Mouse (Mus musculus) layer of hippocampus, adult 18-20 months (tissue): Measurements from ENCODE around the gene Tapbp. TPM values are rescaled to one million over a fixed set of nuclear protein-coding genes. Genes with fewer than 3 reads are reported as not detected.
A peak's percentile ranks its signal among the peaks of the same experiment; 100 is the strongest.
"Not testable (repeated sequence)": the region's sequence is repeated elsewhere in the genome, so short reads cannot be mapped to it uniquely, and the experiment has no call there.

Source experiments
- DNase-seq, 2 experiments: peaks; one replicate each; pipeline ENCODE4 v3.0.0; 2022; ENCODE audit warnings: low spot score in 2 of 2
- total RNA-seq, 2 experiments: library from RNA; stranded (reverse); gene quantifications; 2 replicates each; pipeline ENCODE4 v1.2.3; 2021

Tapbp gene
- total RNA-seq, 2 experiments from 2014 or later: 38.3 to 38.5 TPM

DNA sequence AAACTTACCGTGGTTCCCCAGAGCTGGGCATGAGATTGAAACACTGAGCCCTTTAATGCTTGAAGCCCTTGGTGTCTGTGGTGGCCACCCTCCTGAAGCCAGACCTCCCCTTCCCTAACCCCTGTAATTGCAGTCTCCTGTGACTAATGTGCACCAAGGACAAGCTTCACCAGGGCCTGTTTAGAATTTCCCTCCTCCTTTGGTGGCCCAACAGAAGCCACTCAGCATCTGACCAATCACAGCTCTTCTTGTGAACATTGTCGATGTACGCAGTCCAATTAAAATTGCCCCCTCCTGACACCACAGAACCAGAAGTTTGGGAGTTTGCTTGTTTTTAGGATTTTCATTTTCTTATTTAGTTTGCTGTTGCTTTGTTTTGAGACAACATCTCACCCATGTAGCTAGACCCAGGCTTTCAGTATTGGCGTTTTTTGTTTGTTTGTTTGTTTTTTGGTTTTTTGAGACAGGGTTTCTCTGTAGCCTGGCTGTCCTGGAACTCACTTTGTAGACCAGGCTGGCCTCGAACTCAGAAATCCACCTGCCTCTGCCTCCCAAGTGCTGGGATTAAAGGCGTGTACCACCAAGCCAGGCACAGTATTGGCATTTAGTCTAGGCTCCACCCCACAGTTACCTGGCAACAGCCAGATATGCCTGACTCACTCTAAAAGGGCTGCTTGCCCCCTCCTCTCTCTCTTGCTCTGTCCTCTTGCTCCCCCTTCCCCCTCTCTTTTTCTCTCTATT is 11.6 kb upstream of the Tapbp start:
- not testable (repeated sequence) for DNase-seq

DNA sequence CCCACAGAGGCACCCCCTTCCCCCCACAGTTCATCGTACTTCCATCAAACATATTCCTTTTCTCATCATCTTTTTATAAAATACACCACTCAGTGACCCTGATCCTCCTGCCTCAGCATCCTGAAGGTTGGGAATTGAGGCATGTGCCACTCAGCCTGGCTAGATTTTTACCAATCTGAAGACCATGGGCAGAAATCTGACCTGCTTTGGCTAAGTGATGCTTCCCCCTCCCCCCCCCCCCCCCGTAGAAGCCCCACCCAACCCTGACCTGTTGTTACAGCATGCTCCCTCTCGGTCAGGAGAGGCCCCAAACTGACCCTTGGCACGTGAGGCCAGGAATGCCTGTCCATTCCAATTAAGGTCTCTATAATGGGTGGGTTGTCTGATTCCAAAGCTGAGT is 10.9 kb upstream of the Tapbp start, which contains the start of gene Platr17:
TSS of gene Platr17 (plus strand) at position 301 of the 400 bp plus-strand sequence.
- not testable (repeated sequence) for DNase-seq

DNA sequence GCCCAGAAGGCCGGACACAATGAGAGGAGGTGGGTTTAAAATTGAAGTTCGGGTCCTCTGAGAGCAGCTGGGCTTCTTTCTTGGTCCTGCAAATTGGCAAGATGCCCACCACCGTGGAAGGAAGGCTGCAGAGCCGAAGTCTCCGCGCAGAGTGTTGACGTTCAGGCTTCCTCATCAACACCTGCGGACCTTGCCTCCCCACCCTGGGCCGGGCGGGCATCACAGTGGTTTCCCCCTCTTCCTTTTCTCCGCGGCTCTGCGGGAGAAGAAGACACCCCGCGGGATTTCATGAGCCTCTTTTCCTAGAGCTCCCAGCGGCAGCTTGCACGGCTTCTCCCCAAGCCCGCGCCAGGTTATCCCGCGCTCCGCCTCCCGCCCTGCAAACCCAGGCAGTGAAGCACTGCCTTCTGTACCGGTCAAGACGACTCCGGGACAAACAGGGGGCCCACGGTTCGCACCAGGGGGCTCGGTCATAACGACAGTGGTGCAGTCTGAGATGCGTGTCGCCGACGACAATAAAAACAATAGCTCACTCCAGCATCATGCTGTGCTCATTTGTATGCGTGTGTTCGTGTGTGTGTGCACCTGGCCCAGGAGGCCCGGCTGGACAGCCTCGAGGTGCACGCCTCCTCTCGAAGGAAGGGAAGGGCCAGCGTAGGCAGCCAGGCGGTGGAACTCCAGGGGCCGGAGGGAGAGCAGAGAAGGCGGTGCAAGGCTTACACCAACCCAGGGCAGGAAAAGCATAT is 7.2 kb upstream of the Tapbp start:
- peak in 1 of 2 experiments; percentile 60 for DNase-seq

DNA sequence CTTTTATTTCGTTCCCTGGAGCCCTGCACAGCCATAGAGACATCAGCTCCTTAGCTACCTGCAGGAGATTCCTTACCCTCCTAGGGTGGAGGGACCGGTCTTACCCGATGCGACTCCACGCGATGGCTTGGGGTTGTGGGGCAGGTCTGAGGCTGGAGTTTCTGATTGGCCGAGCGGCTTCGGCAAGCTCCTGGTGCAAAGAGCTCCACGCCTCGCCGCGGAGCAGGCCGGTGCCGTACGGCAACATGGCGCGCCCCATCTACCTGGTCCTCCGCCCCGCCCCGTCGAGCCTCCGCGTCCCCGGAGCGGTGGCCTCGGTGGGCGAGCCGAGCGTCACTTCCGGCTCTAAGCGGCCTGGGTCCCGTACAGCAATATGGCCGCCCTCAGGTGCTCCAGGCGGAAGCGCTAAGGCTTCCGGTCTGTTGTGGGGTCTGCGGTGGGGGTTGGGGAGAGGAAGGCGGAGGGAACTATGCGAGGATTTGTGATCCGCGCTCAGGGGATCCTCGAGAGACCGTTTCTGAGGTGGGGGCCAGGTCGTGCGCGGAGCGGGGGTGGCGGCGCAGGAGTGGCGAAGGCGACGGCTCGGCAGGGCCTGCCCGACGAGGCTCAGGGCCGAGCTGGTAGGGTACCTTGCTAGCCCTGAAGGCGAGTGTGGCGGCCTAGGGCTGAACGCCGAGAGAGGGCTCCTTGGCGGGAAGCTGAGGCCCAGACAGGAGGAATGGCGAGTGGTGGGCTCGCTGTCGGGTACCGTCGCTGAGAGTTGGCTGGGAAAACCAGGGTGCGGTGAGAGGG is 6.4 kb upstream of the Tapbp start, which contains the start of gene Daxx:
TSS of gene Daxx (plus strand) at position 338 of the 792 bp plus-strand sequence.
- DNase-seq: peak; percentile 99

DNA sequence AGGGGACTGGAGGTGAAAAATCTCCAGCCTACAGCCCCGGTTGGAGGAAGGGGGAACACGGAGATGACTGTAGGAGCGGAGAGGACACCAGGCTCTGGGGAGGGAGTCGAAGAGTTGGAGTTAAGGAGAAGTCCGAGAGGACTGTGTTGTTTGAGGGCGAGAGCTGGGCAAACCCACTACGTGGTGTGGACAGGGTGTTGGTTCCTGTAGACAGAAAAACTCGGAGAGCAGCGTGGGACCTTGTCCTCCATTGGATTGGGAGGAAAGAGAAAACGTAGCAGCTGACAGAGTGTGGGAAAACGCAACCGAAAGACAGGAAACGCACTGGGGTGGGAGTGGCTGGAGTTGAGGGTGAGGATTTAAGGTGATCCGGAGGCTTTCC is 5.8 kb upstream of the Tapbp start:
- DNase-seq: no peak

DNA sequence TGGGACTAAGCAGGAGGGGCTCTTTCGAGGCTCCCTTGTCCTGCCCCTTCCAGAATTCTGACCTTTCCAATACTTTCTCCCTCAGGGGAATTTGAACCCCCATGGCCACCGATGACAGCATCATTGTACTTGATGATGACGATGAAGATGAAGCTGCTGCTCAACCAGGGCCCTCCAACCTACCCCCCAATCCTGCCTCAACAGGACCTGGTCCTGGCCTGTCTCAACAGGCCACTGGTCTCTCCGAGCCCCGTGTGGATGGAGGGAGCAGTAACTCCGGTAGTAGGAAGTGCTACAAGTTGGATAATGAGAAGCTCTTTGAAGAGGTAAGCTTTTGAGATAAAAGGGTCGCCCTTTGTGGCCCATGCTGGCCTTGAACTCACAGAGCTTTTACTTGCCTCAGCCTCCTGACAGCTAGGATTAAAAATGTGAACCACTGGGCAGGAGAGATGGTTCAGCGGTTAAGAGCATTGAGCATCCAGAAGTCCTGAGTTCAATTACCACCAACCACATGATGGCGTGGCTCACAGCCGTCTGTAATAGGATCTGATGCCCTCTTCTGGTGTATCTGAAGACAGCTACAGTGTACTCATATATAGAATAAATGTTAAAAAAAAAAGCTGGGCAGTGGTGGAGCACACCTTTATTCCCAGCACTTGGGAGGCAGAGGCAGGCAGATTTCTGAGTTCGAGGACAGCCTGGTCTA is 5.2 kb upstream of the Tapbp start:
- no peak for DNase-seq

DNA sequence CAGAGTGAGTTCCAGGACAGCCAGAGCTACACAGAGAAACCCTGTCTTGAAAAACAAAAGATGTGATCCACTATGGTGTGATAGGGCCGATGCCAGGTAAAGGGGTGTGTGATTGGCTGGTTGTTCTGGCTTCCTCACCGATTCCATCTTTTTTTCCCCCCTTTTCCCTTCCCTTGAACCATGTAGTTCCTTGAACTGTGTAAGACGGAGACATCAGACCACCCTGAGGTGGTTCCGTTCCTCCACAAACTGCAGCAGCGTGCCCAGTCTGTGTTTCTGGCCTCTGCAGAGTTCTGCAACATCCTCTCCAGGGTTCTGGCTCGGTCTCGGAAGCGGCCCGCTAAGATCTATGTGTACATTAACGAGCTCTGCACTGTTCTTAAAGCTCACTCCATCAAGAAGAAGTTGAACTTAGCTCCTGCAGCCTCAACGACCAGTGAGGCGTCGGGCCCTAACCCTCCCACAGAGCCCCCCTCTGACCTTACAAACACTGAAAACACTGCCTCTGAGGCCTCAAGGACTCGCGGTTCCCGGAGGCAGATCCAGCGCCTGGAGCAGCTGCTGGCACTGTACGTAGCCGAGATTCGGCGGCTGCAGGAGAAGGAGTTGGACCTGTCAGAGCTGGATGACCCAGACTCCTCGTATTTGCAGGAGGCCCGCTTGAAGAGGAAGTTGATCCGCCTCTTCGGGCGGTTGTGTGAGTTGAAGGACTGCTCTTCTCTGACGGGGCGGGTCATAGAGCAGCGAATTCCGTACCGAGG is 4.5 kb upstream of the Tapbp start:
- no peak for DNase-seq

DNA sequence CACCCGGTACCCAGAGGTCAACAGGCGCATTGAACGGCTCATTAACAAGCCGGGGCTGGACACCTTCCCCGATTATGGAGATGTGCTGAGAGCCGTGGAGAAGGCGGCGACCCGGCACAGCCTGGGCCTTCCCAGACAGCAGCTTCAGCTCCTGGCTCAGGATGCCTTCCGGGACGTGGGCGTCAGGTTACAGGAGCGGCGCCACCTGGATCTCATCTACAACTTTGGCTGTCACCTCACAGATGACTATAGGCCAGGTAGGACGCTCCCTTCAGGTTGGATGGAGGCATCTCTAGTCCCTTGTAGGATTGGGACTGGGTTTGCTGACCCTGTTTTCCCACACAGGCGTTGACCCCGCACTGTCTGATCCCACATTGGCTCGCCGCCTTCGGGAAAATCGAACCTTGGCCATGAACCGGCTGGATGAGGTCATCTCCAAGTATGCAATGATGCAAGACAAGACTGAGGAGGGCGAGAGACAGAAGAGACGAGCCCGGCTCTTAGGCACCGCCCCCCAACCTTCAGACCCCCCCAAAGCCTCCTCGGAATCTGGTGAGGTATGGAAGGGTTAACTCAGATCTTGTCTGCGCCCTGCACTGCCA is 3.8 kb upstream of the Tapbp start:
- no peak for DNase-seq

DNA sequence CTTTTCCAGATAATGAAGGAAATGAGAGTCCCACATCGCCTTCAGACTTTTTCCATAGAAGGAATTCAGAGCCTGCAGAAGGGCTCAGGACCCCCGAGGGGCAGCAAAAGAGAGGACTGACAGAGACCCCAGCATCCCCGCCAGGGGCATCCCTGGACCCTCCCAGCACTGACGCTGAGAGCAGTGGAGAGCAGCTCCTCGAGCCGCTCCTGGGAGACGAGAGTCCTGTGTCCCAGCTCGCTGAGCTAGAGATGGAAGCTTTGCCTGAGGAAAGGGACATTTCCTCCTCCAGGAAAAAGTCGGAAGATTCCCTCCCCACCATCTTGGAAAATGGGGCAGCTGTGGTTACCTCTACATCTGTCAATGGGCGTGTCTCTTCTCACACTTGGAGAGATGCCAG is 2.4 kb upstream of the Tapbp start:
- no peak for DNase-seq

DNA sequence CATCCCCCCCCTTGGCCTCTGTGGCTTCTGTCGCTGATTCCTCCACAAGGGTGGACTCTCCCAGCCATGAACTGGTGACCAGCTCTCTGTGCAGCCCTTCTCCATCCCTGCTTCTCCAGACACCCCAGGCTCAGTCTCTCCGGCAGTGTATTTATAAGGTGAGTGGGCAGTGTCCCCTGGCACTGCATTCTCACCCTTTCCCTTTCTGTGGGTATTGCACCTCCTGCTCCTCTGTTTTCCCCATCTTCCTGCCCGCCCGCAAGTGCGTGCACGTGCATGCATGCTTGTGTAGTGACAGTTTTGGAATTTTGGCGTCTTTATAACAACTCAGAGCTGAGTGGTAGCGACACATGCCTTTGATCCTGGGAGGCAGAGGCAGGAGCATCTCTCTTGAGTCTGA is 1.8 kb upstream of the Tapbp start:
- no peak for DNase-seq

DNA sequence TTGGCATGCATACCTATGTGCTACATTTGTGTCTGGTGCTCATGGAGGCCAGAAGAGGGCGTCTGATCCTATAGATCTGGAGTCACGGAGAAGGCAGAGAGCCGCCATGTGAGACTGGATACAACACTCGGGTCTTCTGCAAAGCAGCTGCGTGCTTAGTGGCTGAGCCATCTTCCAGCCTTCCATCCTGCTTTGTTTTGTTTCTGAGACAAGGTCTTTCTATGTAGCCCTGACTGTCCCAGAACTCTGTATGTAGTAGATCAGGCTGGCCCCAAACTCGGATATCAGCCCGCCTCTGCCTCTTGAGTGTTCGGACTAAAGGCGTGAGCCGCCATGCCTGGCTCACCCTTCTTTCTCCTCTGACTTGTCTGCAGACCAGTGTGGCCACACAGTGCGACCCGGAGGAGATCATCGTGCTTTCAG is 719 bp upstream of the Tapbp start:
- no peak for DNase-seq

DNA sequence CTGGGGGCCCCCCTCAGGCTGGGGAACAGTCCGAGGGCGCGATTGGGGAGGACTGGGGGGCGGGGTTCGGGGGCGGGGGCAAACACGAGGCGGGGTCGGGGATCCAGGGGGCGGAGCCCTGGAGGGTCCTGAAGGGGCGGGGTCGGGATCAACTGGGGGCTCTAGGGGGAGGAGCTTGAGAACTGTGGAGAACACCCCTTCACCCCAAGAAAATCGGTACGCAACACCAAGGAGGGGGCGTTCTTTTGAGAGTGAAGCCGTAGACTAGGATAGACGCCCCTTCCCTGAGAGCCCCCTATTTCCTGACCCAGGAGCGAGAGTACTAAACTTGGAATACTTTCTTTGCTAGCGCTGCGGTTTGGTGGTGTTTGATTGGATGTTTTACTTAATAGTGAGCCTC is 595 bp downstream of the Tapbp start:
- no peak for DNase-seq

DNA sequence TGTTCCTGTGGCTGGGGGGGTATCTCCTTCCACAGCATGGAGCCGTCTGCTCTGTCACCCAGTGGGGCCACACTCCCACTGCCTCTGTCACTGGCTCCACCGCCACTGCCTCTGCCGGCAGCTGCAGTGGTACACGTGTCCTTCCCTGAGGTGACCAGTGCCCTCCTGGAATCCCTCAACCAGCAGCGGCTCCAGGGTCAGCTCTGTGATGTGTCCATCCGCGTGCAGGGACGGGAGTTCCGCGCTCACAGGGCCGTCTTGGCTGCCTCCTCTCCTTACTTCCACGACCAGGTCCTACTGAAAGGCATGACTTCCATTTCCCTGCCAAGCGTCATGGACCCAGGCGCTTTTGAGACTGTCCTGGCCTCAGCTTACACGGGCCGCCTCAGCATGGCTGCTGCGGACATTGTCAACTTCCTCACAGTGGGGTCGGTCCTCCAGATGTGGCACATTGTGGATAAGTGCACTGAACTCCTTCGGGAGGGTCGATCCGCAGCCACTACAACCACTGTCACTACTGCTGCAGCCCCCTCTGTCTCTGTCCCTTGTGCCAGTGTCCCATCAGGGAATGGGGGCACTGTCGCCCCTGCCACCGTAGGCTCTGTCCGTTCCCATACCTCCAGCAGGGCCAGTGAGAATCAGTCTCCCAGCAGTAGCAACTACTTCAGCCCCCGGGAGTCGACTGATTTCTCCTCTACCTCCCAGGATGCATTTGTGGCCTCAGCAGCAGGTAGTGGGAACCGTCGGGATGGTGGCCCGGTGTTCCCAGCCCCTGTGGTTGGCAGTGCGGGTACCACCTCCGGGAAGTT is 1.4 kb downstream of the Tapbp start:
- no peak for DNase-seq

DNA sequence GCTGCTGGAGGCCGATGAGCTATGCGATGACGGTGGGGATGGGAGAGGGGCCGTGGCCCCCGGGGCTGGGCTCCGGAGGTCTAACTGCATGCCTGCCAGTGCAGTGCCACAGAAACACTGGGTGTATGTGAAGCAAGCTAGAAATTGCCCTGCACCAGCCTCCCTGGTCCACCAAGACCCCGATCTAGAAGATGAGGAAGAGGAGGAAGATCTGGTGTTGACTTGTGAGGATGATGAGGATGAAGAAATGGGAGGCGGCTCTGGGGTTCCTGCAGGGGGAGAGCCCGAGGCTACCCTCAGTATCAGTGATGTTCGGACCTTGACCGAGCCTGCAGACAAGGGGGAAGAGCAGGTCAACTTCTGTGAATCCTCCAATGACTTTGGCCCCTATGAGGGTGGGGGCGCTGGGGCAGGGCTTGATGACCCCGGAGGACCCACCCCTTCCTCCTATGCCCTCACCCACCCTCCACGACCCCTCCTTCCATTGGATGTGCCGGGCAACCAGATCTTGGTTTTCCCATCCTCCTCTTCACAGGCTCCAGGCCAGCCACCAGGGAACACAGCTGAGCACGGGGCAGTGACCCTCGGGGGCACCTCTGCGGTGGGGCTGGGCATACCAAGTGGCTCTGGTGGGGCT is 2.1 kb downstream of the Tapbp start:
- DNase-seq: no peak

DNA sequence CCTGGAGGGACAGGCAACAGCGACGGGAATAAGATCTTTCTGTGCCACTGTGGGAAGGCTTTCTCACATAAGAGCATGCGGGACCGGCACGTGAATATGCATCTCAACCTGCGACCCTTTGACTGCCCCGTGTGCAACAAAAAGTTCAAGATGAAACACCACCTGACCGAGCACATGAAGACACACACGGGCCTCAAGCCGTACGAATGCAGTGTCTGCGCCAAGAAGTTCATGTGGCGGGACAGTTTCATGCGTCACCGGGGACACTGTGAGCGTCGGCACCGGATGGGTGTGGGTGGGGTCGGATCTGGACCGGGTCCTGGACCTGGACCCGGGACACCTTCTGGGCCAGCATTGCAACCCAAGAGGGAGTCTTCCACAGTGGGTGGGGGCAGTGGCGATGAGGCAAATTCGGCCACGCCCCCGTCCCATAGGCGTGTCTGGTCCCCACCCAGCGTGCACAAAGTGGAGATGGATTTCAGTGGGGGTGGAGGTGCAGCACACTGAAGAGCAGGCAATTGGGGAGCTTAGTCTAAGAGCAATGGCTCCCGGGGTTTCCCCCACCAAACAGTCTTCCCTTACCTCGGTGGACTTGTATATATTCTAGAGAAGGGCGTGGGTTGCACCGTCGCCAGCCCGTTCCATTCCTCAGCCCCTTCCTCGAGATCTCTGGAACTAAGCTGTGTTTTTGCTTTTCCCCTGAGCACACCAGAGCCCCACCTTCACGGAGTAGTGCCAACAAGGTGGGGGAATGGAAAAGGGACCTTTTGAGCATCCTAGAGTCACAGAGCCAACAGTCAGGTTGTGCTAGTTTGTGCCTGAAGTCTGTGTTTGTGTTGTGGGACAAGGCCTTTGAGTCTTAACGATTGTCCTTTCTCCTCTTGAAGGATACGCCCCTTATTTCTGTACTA is 2.8 kb downstream of the Tapbp start:
- DNase-seq: no peak

DNA sequence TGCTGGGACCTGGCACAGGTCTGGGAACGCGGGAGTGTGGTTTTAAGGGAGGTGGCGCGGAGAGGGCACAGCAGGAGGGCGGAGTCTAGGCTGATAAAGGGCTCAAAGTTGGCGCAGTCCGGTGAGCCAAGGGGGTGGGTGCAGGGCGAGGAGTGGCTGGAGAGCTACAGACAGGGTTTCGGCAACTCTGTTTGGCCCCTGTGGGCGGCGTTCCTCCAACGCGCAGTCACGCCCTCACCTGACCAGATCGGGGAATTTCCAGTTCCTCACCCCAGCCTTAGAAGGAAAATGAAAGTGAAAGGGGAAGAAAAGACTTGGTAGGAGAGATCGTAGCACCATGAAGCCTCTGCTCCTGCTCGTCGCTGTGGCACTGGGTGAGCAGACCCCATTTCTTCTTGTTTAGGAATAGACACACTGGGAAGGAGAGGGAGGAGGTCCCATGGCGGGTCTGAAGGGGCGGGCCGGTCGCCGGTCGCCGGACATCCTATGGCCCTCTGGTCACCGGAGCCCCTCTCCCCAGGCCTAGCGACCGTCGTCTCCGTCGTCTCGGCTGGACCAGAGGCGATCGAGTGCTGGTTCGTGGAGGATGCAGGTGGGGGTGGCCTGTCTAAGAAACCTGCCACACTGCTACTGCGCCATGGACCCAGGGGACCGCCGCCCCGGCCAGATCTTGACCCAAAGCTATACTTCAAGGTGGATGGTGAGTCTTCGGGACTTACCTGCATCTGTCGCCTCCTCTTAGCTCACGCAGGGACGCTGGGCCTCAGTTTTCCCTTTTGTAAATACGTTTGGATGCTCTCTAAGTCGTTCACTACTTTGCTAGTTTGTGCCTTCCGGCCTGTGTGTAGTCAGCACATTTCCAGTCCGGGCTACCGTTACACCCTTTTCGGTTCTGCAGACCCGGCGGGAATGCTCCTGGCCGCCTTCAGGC is 3.9 kb downstream of the Tapbp start:
- DNase-seq: peak in 1 of 2 experiments; percentile 54
